Mouse (Mus musculus) T-helper 17 cell (primary cell): ENCODE measurements at regions not wholly inside any gene's neighbourhood (a gene's known extent, or its start where the extent isn't known, plus 50 kb on each side); places are given as distances from the start of the nearest gene placed in this dataset.

Experiments used
- in situ Hi-C, 2 experiments: fragments of 300-600 bp; cut with MboI, MseI; formaldehyde crosslinking; loops; 1 replicate in 1 of 2; 2 replicates in 1 of 2; pipeline ENCODE4 v1.15.1; 2025; ENCODE audit warnings: high pct_unique_total_duplicates in 2 of 2

GRCm38 (mm10) chr13:99593243-99593635, 76.9 kb upstream of the Map1b start:
- in situ Hi-C loops, result no loop called here

GRCm38 (mm10) chr13:99592596-99593242, 76.4 kb upstream of the Map1b start:
- in situ Hi-C loops, result no loop called here

- in situ Hi-C loops, result no loop called here
These were observed 72.3 kb upstream of the Map1b start for GRCm38 (mm10) chr13:99588646-99589045.

GRCm38 (mm10) chr13:99583841-99584240, 67.5 kb upstream of the Map1b start:
- in situ Hi-C loops, result no loop called here

- in situ Hi-C loops, result no loop called here
These were observed 64.0 kb upstream of the Map1b start for GRCm38 (mm10) chr13:99580296-99580695.

GRCm38 (mm10) chr13:99579596-99580175, 63.3 kb upstream of the Map1b start:
- in situ Hi-C loops, result no loop called here

- in situ Hi-C loops, result no loop called here
These were observed 61.3 kb upstream of the Map1b start for GRCm38 (mm10) chr13:99577686-99578085.

GRCm38 (mm10) chr13:99573021-99573420, 56.7 kb upstream of the Map1b start:
- in situ Hi-C loops, result no loop called here

GRCm38 (mm10) chr13:99572381-99572780, 56.0 kb upstream of the Map1b start:
- in situ Hi-C loops, result no loop called here
